Mouse (Mus musculus) heart, adult 2 months (tissue): ENCODE measurements around the gene 0610010K14Rik.

ENCODE experiments used
- CTCF ChIP-seq: fragments of 200-600 bp; IDR thresholded peaks from 2 replicates; pipeline ENCODE4 v1.8.1; 2022; ENCODE audit warnings: antibody characterized with exemption, mild to moderate bottlenecking, moderate library complexity
- EP300 ChIP-seq: fragments of 200-500 bp; IDR thresholded peaks from 2 replicates; pipeline ENCODE4 v1.6.1; 2011; ENCODE audit warnings: low read depth, low read length, control low read depth; ENCODE audit not compliant: insufficient read depth
- POLR2A ChIP-seq: fragments of 200-500 bp; IDR thresholded peaks from 2 replicates; pipeline ENCODE4 v1.6.1; 2011; ENCODE audit warnings: mild to moderate bottlenecking, low read depth, low read length, control low read depth; ENCODE audit not compliant: insufficient read depth

DNA sequence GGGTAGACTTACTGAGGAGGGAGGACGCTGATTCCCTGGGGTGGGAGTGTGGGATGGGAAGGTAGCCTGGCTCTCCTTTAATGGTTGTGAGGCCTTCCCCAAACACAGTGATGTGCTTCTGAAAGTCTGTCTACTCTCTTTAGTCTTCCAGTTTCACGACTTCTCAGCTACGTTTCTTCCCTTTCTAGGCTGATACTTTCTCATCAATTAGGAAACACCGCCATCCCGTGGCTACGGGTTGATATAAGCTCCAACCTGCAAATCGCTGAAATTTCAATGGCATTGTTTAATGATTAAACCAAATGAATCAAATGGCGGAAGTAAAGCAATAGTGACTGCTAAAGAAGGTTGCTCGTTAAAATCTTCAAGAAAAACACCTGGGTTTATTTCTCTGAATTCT, 24.8 kb downstream of the 0610010K14Rik start:
- TF ChIP-seq CTCF (peak; percentile 86), POLR2A (no peak), EP300 (no peak)
